Mouse (Mus musculus) heart, adult 2 months (tissue): ENCODE results near the gene Cib4. TPM values are rescaled to one million over a fixed set of nuclear protein-coding genes. Genes with fewer than 3 reads are reported as not detected.

Source experiments
- DNase-seq, 2 experiments: peaks; one replicate each; pipeline ENCODE4 v3.0.0; 2021
- H3K27ac ChIP-seq: fragments of 200-600 bp; 2 replicates; pipeline ENCODE4 v1.8.1; 2022
- H3K27me3 ChIP-seq: fragments of 200-500 bp; 2 replicates; pipeline ENCODE4 v1.6.1; 2012; ENCODE audit warnings: mild to moderate bottlenecking, low read length, inconsistent platforms, mixed read lengths; ENCODE audit not compliant: control insufficient read depth, insufficient read depth
- H3K36me3 ChIP-seq: fragments of 200-500 bp; 2 replicates; pipeline ENCODE4 v1.6.1; 2012; ENCODE audit warnings: low read length, inconsistent platforms; ENCODE audit not compliant: control insufficient read depth, insufficient read depth
- H3K4me1 ChIP-seq: fragments of 200-500 bp; 2 replicates; pipeline ENCODE4 v1.6.1; 2011; ENCODE audit warnings: low read length; ENCODE audit not compliant: control insufficient read depth, insufficient read depth
- H3K4me3 ChIP-seq: fragments of 200-600 bp; 2 replicates; pipeline ENCODE4 v1.8.1; 2022
- H3K79me2 ChIP-seq: fragments of 200-500 bp; replicated peaks from 2 replicates; pipeline ENCODE4 v1.6.1; 2012; ENCODE audit warnings: mild to moderate bottlenecking, inconsistent platforms, low read length, moderate library complexity, mixed read lengths; ENCODE audit not compliant: control insufficient read depth, insufficient read depth
- H3K9ac ChIP-seq: fragments of 200-500 bp; 2 replicates; pipeline ENCODE4 v1.6.1; 2012; ENCODE audit warnings: low read depth, mild to moderate bottlenecking, control low read depth, inconsistent platforms, low read length, mixed read lengths
- CTCF ChIP-seq: fragments of 200-600 bp; IDR thresholded peaks from 2 replicates; pipeline ENCODE4 v1.8.1; 2022; ENCODE audit warnings: antibody characterized with exemption, mild to moderate bottlenecking, moderate library complexity
- EP300 ChIP-seq: fragments of 200-500 bp; IDR thresholded peaks from 2 replicates; pipeline ENCODE4 v1.6.1; 2011; ENCODE audit warnings: low read depth, low read length, control low read depth; ENCODE audit not compliant: insufficient read depth
- POLR2A ChIP-seq: fragments of 200-500 bp; IDR thresholded peaks from 2 replicates; pipeline ENCODE4 v1.6.1; 2011; ENCODE audit warnings: mild to moderate bottlenecking, low read depth, low read length, control low read depth; ENCODE audit not compliant: insufficient read depth
- WGBS: fragments of 180-500 bp; shearing (Covaris S2); methylation state at CpG from one replicate; pipeline ENCODE4 v1.1.7; 2018; 5-methylcytosine and 5-hydroxymethylcytosine counted together
- intact Hi-C: fragments of 180-260 bp; cut with DNase I; formaldehyde crosslinking; loops from one replicate; pipeline ENCODE4 v1.15.1; 2025
- polyA plus RNA-seq: library from polyadenylated mRNA; depleted of rRNA; stranded (reverse); fragments of >200 nt; gene quantifications from 2 replicates; pipeline ENCODE4 v1.2.3, GENCODE M21; 2012
- total RNA-seq, 2 experiments: library from RNA; stranded (reverse); gene quantifications; 2 replicates each; pipeline ENCODE4 v1.2.3; 2021

Cib4 gene
- total and polyA plus RNA-seq, 3 experiments, result not detected

DNA sequence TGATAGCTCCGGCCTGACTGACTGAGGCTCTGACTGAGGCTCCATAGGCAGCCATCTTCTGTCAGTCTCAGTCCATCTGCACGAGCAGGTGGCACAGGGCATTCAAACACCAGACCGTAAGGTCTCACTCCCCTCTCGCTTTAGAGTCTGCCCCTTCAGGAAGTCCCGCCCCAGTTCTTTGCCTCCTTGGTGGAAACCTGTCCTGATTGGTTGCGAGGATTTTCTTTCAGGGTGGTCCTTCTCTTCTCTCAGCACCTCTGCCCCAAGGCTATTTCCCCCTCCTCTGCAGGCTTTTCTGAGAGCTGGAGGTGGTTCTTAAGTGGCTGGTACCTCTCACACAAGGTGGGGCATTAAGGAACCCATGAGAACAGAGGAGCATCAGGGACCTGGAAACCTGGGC is 75.2 kb downstream of the Cib4 start:
- H3K27ac ChIP-seq, result no peak overlapping the region
- no peak for DNase-seq
- H3K79me2 ChIP-seq, result no peaks in the 10 kb centered on the region
- H3K4me3 ChIP-seq, result no peak overlapping the region
- H3K27me3 ChIP-seq, result no peaks in the 10 kb centered on the region; the same call in 1 of the 2 replicates
- 68% methylated on average over 6 of the region's 6 CpGs for WGBS
- intact Hi-C loops, result no loop called here
- H3K4me1 ChIP-seq, result no peaks in the 10 kb centered on the region
- no peaks in the 10 kb centered on the region for H3K36me3 ChIP-seq
- TF ChIP-seq EP300 (no peak), CTCF (no peak), POLR2A (no peak)
- no peak overlapping the region for H3K9ac ChIP-seq

DNA sequence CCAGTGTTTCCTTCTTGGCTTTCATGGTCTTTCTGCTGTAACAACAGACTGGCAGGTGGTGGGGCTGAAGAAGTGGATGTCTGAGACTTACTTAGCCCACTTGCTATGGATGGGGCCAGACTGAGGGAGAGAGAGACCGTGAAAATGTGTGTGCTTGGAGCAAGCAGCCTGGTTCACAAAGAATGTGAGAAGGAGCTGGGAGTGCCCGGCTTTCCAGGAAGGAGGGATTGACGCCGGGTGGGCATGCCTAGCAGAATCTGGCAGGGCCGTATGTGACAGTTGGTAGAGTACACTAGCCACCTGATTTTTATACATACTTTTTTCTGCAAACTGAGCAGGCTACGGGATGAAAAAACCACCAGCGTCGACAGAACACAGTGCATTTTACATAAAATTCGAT is 79.3 kb downstream of the Cib4 start:
- intact Hi-C loops, result no loop called here
- H3K79me2 ChIP-seq, result no peaks in the 10 kb centered on the region
- no peak overlapping the region for H3K9ac ChIP-seq
- WGBS, result 50% methylated on average over 9 of the region's 9 CpGs
- no peak overlapping the region for H3K27ac ChIP-seq
- H3K4me1 ChIP-seq, result no peaks in the 10 kb centered on the region
- no peaks in the 10 kb centered on the region; the same call in 1 of the 2 replicates for H3K27me3 ChIP-seq
- no peak overlapping the region for H3K4me3 ChIP-seq
- no peaks in the 10 kb centered on the region for H3K36me3 ChIP-seq
- TF ChIP-seq CTCF, result no peak
- TF ChIP-seq POLR2A, result no peak
- no peak for TF ChIP-seq EP300
- DNase-seq, result no peak

DNA sequence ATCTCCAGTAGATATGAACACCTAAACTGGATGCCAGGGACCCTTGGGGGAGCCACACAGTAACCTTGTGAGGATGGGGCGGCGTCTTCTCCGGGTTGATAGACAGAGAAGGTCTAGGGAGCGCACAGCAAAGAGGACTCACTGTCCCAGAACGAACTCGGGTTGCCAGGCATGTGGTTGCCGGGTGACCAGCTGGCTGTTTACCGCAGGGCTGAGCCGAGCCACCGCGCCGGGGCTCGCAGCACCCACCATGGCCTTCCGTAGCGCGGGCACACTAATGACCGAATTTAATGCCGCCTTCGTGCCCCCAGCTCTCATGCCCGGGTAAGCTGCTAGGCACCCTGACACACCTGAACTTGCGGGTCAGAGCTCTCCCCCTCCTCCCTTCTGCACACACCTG is 79.8 kb downstream of the Cib4 start, which contains the start of gene 1700001C02Rik:
1700001C02Rik (plus strand) TSS at position 187 of the 400 bp plus-strand sequence.
- Histone ChIP-seq H3K36me3 (no peaks in the 10 kb centered on the region), H3K79me2 (no peaks in the 10 kb centered on the region), H3K27ac (no peak within 1 kb of the TSS), H3K4me1 (no peaks in the 10 kb centered on the region), H3K4me3 (no peak within 1 kb of the TSS), H3K9ac (peak within 1 kb of the TSS; percentile 32; the same call in 1 of the 2 replicates), H3K27me3 (no peaks in the 10 kb centered on the region; the same call in 1 of the 2 replicates)
- no peak for TF ChIP-seq POLR2A
- TF ChIP-seq CTCF, result no peak
- TF ChIP-seq EP300, result no peak
- 22% methylated on average over 21 of the region's 21 CpGs for WGBS
- peak in 1 of 2 experiments; percentile 30 for DNase-seq
- intact Hi-C loops, result no loop called here

DNA sequence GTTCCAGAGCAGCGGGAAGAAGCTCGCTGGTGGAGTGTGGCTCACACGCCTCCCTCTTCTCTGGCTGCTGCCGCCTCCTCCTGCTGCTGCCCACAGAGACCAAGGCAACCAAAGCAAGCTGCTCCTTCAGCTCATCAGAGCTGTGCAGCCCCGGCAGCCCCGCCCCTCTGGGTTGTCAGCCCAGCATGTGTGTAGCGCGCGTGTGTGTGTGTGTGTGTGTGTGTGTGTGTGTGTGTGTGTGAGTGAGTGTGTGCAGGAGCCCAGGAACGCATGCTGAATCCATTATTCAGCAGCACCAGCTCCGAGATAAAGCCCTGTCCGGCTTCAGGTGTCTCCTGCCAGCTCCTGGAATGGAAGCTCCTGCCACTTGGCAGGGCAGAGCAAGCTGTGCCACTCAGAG is 83.8 kb downstream of the Cib4 start, which contains the start of gene Otof:
Otof (minus strand) TSS at position 112 of the 400 bp plus-strand sequence.
- H3K9ac ChIP-seq, result no peak within 1 kb of the TSS
- no peak within 1 kb of the TSS for H3K4me3 ChIP-seq
- no peak within 1 kb of the TSS for H3K27ac ChIP-seq
- intact Hi-C loops, result no loop called here
- WGBS, result 20% methylated on average over 12 of the region's 12 CpGs
- no peaks in the 10 kb centered on the region; the same call in 1 of the 2 replicates for H3K27me3 ChIP-seq
- no peaks in the 10 kb centered on the region for H3K36me3 ChIP-seq
- H3K4me1 ChIP-seq, result no peaks in the 10 kb centered on the region
- DNase-seq, result peak in 1 of 2 experiments; percentile 43
- H3K79me2 ChIP-seq, result no peaks in the 10 kb centered on the region
- TF ChIP-seq POLR2A, result no peak
- no peak for TF ChIP-seq EP300
- TF ChIP-seq CTCF, result no peak

DNA sequence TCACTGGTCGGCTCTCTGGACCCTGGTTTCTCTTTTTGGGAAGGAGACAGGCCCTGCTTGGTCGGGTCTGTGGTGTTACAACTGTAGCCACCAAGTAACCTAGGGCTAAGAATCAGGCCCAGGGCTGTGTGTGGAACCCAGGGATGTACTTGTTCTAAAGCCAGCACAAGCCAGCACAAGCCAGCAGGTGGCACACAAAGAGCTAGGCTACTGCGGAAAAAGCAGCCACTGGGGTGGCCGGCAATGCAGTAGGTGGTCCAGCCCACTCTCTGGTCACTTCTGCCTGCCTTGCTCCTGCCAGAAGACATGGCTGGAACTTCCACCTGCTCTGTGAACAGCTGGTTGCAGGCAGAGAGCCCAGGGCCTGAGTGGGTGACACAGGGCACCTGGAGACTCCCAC is 85.5 kb downstream of the Cib4 start:
- TF ChIP-seq POLR2A, result no peak
- no peak for DNase-seq
- Histone ChIP-seq H3K9ac (no peak overlapping the region), H3K4me1 (no peaks in the 10 kb centered on the region), H3K27ac (no peak overlapping the region), H3K36me3 (no peaks in the 10 kb centered on the region), H3K27me3 (no peaks in the 10 kb centered on the region), H3K4me3 (no peak overlapping the region), H3K79me2 (no peaks in the 10 kb centered on the region)
- 44% methylated on average over 4 of the region's 4 CpGs for WGBS
- intact Hi-C loops, result no loop called here

DNA sequence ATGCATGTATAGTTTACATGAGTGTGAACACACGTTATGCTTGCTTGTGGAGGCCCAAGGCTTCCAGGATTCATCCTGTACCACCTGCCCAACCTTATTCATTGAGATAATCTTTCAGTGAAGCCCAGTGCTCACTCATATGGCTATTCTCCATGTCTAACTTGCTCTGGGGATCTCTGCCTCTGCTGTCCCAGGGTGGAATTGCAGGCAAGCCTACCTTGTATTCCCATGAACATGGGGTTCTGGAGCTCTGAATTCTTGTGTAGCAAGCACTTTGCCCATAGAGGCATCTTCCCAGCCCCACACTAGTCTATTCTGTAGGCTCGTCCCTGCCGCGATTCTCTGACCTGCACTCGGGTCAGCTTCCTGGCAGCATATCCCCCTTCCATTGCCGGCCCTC is 89.6 kb downstream of the Cib4 start:
- Histone ChIP-seq H3K27ac (no peak overlapping the region), H3K79me2 (no peaks in the 10 kb centered on the region), H3K27me3 (no peaks in the 10 kb centered on the region), H3K9ac (no peak overlapping the region), H3K4me3 (no peak overlapping the region), H3K4me1 (no peaks in the 10 kb centered on the region), H3K36me3 (no peaks in the 10 kb centered on the region)
- TF ChIP-seq CTCF, result peak; percentile 46
- TF ChIP-seq POLR2A, result no peak
- no peak for TF ChIP-seq EP300
- WGBS, result 35% methylated on average over 6 of the region's 6 CpGs
- DNase-seq, result no peak
- intact Hi-C loops, result no loop called here
